Mouse (Mus musculus): ENCODE results near the gene Ranbp3l. TPM values are rescaled to one million over a fixed set of nuclear protein-coding genes. Genes with fewer than 3 reads are reported as not detected.

Ranbp3l gene
- polyA plus RNA-seq, 1 experiment = not detected

- H3K79me2 ChIP-seq (ENCODE audit: control insufficient read depth, insufficient read depth) = peaks cover 6% of the 10 kb centered on the region
- no peak for TF ChIP-seq SRF (IDR thresholded peaks at IDR 0.05; ENCODE audit: control insufficient read depth, insufficient read length, low read depth)
- no peak for TF ChIP-seq TCF12 (IDR thresholded peaks at IDR 0.05; ENCODE audit: insufficient read depth, poor library complexity, severe bottlenecking)
- no peak for TF ChIP-seq CEBPB (IDR thresholded peaks at IDR 0.05; ENCODE audit: insufficient read depth, poor library complexity, severe bottlenecking)
- TF ChIP-seq E2F4 (IDR thresholded peaks at IDR 0.05; ENCODE audit: insufficient read depth) = no peak
- TF ChIP-seq MYOG (IDR thresholded peaks at IDR 0.05; ENCODE audit: control insufficient read depth in 1 of 3, insufficient read depth in 1 of 3, insufficient read length in 2 of 3, low read depth in 2 of 3) = no peak
- TF ChIP-seq POLR2A (IDR thresholded peaks at IDR 0.05; ENCODE audit: insufficient read length, low read depth) = no peak
- no peak overlapping the region for H3ac ChIP-seq (ENCODE audit: control insufficient read depth, insufficient read length)
- peak overlapping the region; percentile 58 for H3K4me3 ChIP-seq
- H3K36me3 ChIP-seq (ENCODE audit: control insufficient read depth, insufficient read depth) = no peaks in the 10 kb centered on the region
- H3K4me2 ChIP-seq (ENCODE audit: low read depth) = peak overlapping the region; percentile 88
- no peaks in the 10 kb centered on the region for H3K27me3 ChIP-seq (ENCODE audit: control insufficient read depth, insufficient read depth, insufficient read length)
Measured at GRCm38 (mm10) chr15:9072630-9073029, 104.9 kb downstream of the Ranbp3l start.

DNA sequence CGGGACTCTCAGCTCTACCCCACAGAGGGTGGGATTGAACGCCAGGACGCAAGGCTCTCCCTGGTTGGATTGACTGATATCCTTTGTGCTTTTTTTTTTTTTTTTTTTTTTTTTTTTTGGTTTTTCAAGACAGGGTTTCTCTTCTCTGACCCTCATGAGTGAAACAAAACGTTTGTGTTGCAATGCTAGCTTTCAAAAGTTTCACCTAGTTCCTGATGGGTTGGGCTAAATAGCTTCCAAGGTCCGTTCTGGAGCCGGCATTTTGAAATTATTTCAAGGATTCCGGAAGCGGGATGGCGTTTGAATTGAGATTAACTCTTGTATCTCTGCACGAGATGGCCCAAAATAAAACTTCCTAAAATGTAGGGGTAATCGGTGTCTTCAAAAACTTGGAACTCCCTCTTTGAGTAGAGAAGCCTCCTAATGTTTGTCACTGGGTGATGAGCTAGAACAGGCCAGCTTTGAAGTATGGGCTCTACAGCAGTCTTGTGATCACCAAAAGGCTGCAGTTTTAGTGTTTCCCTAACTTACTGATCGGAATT lies 105.4 kb downstream of the Ranbp3l start:
- Histone ChIP-seq H3ac (ENCODE audit: control insufficient read depth, insufficient read length) (no peak overlapping the region), H3K36me3 (ENCODE audit: control insufficient read depth, insufficient read depth) (no peaks in the 10 kb centered on the region), H3K27me3 (ENCODE audit: control insufficient read depth, insufficient read depth, insufficient read length) (no peaks in the 10 kb centered on the region), H3K79me2 (ENCODE audit: control insufficient read depth, insufficient read depth) (peaks cover 6% of the 10 kb centered on the region), H3K4me3 (no peak overlapping the region), H3K4me2 (ENCODE audit: low read depth) (peak overlapping the region; percentile 88)
- TF ChIP-seq TCF12 (IDR thresholded peaks at IDR 0.05; ENCODE audit: insufficient read depth, poor library complexity, severe bottlenecking) (no peak), E2F4 (IDR thresholded peaks at IDR 0.05; ENCODE audit: insufficient read depth) (no peak), POLR2AphosphoS2 (IDR thresholded peaks at IDR 0.05; ENCODE audit: insufficient read length, low read depth) (no peak), USF1 (IDR thresholded peaks at IDR 0.05; ENCODE audit: low read depth) (no peak), REST (IDR thresholded peaks at IDR 0.05; ENCODE audit: insufficient read depth, insufficient read length) (no peak), MAX (IDR thresholded peaks at IDR 0.05; ENCODE audit: low read depth) (no peak), MYOG (IDR thresholded peaks at IDR 0.05; ENCODE audit: control insufficient read depth in 1 of 3, insufficient read depth in 1 of 3, insufficient read length in 2 of 3, low read depth in 2 of 3) (no peak), CEBPB (IDR thresholded peaks at IDR 0.05; ENCODE audit: insufficient read depth, poor library complexity, severe bottlenecking) (no peak), TCF3 (IDR thresholded peaks at IDR 0.05; ENCODE audit: insufficient read length, low read depth) (no peak), MYOD1 (IDR thresholded peaks at IDR 0.05; ENCODE audit: control insufficient read depth in 1 of 3, insufficient read length in 2 of 3, low read depth in 2 of 3) (no peak), POLR2A (IDR thresholded peaks at IDR 0.05; ENCODE audit: insufficient read length, low read depth) (no peak), SRF (IDR thresholded peaks at IDR 0.05; ENCODE audit: control insufficient read depth, insufficient read length, low read depth) (no peak)

GRCm38 (mm10) chr15:9073684-9074083 lies 105.9 kb downstream of the Ranbp3l start:
- no peak overlapping the region for H3ac ChIP-seq (ENCODE audit: control insufficient read depth, insufficient read length)
- TF ChIP-seq MYOD1 (IDR thresholded peaks at IDR 0.05; ENCODE audit: control insufficient read depth in 1 of 3, insufficient read length in 2 of 3, low read depth in 2 of 3) = no peak
- TF ChIP-seq POLR2AphosphoS2 (IDR thresholded peaks at IDR 0.05; ENCODE audit: insufficient read length, low read depth) = no peak
- no peak for TF ChIP-seq USF1 (IDR thresholded peaks at IDR 0.05; ENCODE audit: low read depth)
- no peak for TF ChIP-seq TCF12 (IDR thresholded peaks at IDR 0.05; ENCODE audit: insufficient read depth, poor library complexity, severe bottlenecking)
- no peak for TF ChIP-seq POLR2A (IDR thresholded peaks at IDR 0.05; ENCODE audit: insufficient read length, low read depth)
- TF ChIP-seq TCF3 (IDR thresholded peaks at IDR 0.05; ENCODE audit: insufficient read length, low read depth) = no peak
- no peak for TF ChIP-seq REST (IDR thresholded peaks at IDR 0.05; ENCODE audit: insufficient read depth, insufficient read length)
- TF ChIP-seq E2F4 (IDR thresholded peaks at IDR 0.05; ENCODE audit: insufficient read depth) = no peak
- TF ChIP-seq MYOG (IDR thresholded peaks at IDR 0.05; ENCODE audit: control insufficient read depth in 1 of 3, insufficient read depth in 1 of 3, insufficient read length in 2 of 3, low read depth in 2 of 3) = no peak
- TF ChIP-seq MAX (IDR thresholded peaks at IDR 0.05; ENCODE audit: low read depth) = no peak
- no peak for TF ChIP-seq SRF (IDR thresholded peaks at IDR 0.05; ENCODE audit: control insufficient read depth, insufficient read length, low read depth)
- TF ChIP-seq CEBPB (IDR thresholded peaks at IDR 0.05; ENCODE audit: insufficient read depth, poor library complexity, severe bottlenecking) = no peak
- no peak overlapping the region for H3K4me3 ChIP-seq
- H3K36me3 ChIP-seq (ENCODE audit: control insufficient read depth, insufficient read depth) = no peaks in the 10 kb centered on the region
- H3K27me3 ChIP-seq (ENCODE audit: control insufficient read depth, insufficient read depth, insufficient read length) = no peaks in the 10 kb centered on the region
- H3K79me2 ChIP-seq (ENCODE audit: control insufficient read depth, insufficient read depth) = peaks cover 6% of the 10 kb centered on the region
- H3K4me2 ChIP-seq (ENCODE audit: low read depth) = no peak overlapping the region

- H3K79me2 ChIP-seq (ENCODE audit: control insufficient read depth, insufficient read depth) = peaks cover 6% of the 10 kb centered on the region
- no peak overlapping the region for H3ac ChIP-seq (ENCODE audit: control insufficient read depth, insufficient read length)
- no peaks in the 10 kb centered on the region for H3K27me3 ChIP-seq (ENCODE audit: control insufficient read depth, insufficient read depth, insufficient read length)
- TF ChIP-seq REST (IDR thresholded peaks at IDR 0.05; ENCODE audit: insufficient read depth, insufficient read length) = no peak
- no peak for TF ChIP-seq POLR2A (IDR thresholded peaks at IDR 0.05; ENCODE audit: insufficient read length, low read depth)
- no peak for TF ChIP-seq CEBPB (IDR thresholded peaks at IDR 0.05; ENCODE audit: insufficient read depth, poor library complexity, severe bottlenecking)
- no peak for TF ChIP-seq TCF3 (IDR thresholded peaks at IDR 0.05; ENCODE audit: insufficient read length, low read depth)
- no peak for TF ChIP-seq SRF (IDR thresholded peaks at IDR 0.05; ENCODE audit: control insufficient read depth, insufficient read length, low read depth)
- TF ChIP-seq MYOD1 (IDR thresholded peaks at IDR 0.05; ENCODE audit: control insufficient read depth in 1 of 3, insufficient read length in 2 of 3, low read depth in 2 of 3) = no peak
- no peak for TF ChIP-seq E2F4 (IDR thresholded peaks at IDR 0.05; ENCODE audit: insufficient read depth)
- TF ChIP-seq MAX (IDR thresholded peaks at IDR 0.05; ENCODE audit: low read depth) = no peak
- TF ChIP-seq TCF12 (IDR thresholded peaks at IDR 0.05; ENCODE audit: insufficient read depth, poor library complexity, severe bottlenecking) = no peak
- no peak for TF ChIP-seq POLR2AphosphoS2 (IDR thresholded peaks at IDR 0.05; ENCODE audit: insufficient read length, low read depth)
- no peak for TF ChIP-seq USF1 (IDR thresholded peaks at IDR 0.05; ENCODE audit: low read depth)
- no peak for TF ChIP-seq MYOG (IDR thresholded peaks at IDR 0.05; ENCODE audit: control insufficient read depth in 1 of 3, insufficient read depth in 1 of 3, insufficient read length in 2 of 3, low read depth in 2 of 3)
- H3K36me3 ChIP-seq (ENCODE audit: control insufficient read depth, insufficient read depth) = no peaks in the 10 kb centered on the region
- no peak overlapping the region for H3K4me3 ChIP-seq
- no peak overlapping the region for H3K4me2 ChIP-seq (ENCODE audit: low read depth)
Measured at GRCm38 (mm10) chr15:9074139-9074538, 106.4 kb downstream of the Ranbp3l start.

All from myocyte (in vitro differentiated cells).